Mouse (Mus musculus) heart, adult 10 weeks (tissue): ENCODE measurements around the gene Gm15262. TPM values are rescaled to one million over a fixed set of nuclear protein-coding genes. Genes with fewer than 3 reads are reported as not detected.

Experiments
- polyA plus RNA-seq: library from polyadenylated mRNA; stranded (reverse); fragments of 350-450 nt; fragmentation: Illumina TruSeq; extraction: RNeasy Lipid Tissue Mini Kit (QIAGEN cat#74804); gene quantifications from one replicate; pipeline ENCODE4 v1.2.3, GENCODE M21; 2014; ENCODE audit warnings: low read depth, low replicate concordance

Gm15262 gene
- polyA plus RNA-seq: not detected

DNA sequence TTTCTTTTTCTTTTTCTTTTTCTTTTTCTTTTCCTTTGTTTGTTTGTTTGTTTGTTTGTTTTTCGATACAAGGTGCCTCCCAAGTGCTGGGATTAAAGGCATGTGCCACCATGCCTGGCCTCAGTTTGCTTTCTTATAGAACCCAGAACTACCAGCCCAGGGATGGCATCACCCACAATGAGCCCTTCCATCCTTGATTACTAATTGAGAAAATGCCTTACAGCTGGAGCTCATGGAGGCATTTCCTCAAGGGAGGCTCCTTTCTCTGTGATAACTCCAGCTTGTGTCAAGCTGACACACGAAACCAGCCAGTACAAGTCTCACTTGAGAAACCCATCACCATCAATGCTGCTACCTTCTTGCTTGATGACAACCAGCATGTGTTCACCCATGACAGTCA, at the start of gene Gm15262:
Gene Gm15262, plus strand, starts transcription at position 301 of the 400 bp plus-strand sequence.

Other genes starting within 250 kb of the Gm15262 start
- gene Scml2, start 170.3 kb upstream of the Gm15262 start, polyA plus RNA-seq: 1.3 TPM